Mouse (Mus musculus) heart, postnatal 0 days (tissue): ENCODE data around the gene Tnfrsf19. TPM values are rescaled to one million over a fixed set of nuclear protein-coding genes. Genes with fewer than 3 reads are reported as not detected.

Experiments
- ATAC-seq: fragments of 200-750 bp; cut with Nextera tagmentation; 2 replicates; pipeline ENCODE4 v1.8.0; 2017; ENCODE audit warnings: low read depth, moderate number of reproducible peaks, moderate library complexity; ENCODE audit not compliant: insufficient read depth
- DNase-seq: peaks from one replicate; pipeline ENCODE4 v3.0.0-alpha.2; 2016; ENCODE audit warnings: low spot score
- H3K27ac ChIP-seq: fragments of 300-500 bp; sonication (generic); 2 replicates; pipeline ENCODE4 v1.5.1; 2014; ENCODE audit warnings: low read depth, mild to moderate bottlenecking
- H3K27me3 ChIP-seq: fragments of 300-500 bp; sonication (generic); 2 replicates; pipeline ENCODE4 v1.6.1; 2014; ENCODE audit warnings: low read length, mixed read lengths; ENCODE audit not compliant: control insufficient read depth, insufficient read depth
- H3K36me3 ChIP-seq: fragments of 300-500 bp; sonication (generic); replicated peaks from 2 replicates; pipeline ENCODE4 v1.6.1; 2014; ENCODE audit warnings: low read length, mixed read lengths; ENCODE audit not compliant: control insufficient read depth, insufficient read depth
- H3K4me1 ChIP-seq: fragments of 300-500 bp; sonication (generic); 2 replicates; pipeline ENCODE4 v1.6.1; 2014; ENCODE audit warnings: antibody characterized with exemption; ENCODE audit not compliant: control insufficient read depth, insufficient read depth
- H3K4me2 ChIP-seq: fragments of 300-500 bp; sonication (generic); 2 replicates; pipeline ENCODE4 v1.6.1; 2014; ENCODE audit warnings: low read depth, mild to moderate bottlenecking, low read length, moderate library complexity
- H3K4me3 ChIP-seq: fragments of 300-500 bp; sonication (generic); 2 replicates; pipeline ENCODE4 v1.5.1; 2014; ENCODE audit warnings: low read depth, low read length
- H3K9ac ChIP-seq: fragments of 300-500 bp; sonication (generic); replicated peaks from 2 replicates; pipeline ENCODE4 v1.6.1; 2014; ENCODE audit warnings: low read depth, low read length, mixed read lengths
- H3K9me3 ChIP-seq: fragments of 300-500 bp; sonication (generic); replicated peaks from 2 replicates; pipeline ENCODE4 v1.6.1; 2016; ENCODE audit warnings: low read length; ENCODE audit not compliant: control insufficient read depth
- CTCF ChIP-seq: IDR thresholded peaks from 2 replicates; pipeline ENCODE4 v1.5.1; 2016; ENCODE audit warnings: antibody characterized with exemption, control low read depth, low read depth
- EP300 ChIP-seq: IDR thresholded peaks from 2 replicates; pipeline ENCODE4 v1.6.1; 2016; ENCODE audit warnings: antibody characterized with exemption, low read depth
- WGBS: fragments of 180-500 bp; shearing (Covaris S2); extraction: QIAGEN DNeasy Blood & Tissue Kit; methylation state at CpG from one replicate; pipeline ENCODE4 v1.1.7; 2014; 5-methylcytosine and 5-hydroxymethylcytosine counted together
- polyA plus RNA-seq: library from polyadenylated mRNA; unstranded; fragments of >200 nt; fragmentation: Nextera tagmentation; extraction: Ambion mirVana; gene quantifications from 2 replicates; pipeline ENCODE4 v1.2.1, GENCODE M21; 2015
- total RNA-seq: library from RNA; depleted of rRNA; stranded (reverse); fragments of >200 nt; gene quantifications from 2 replicates; pipeline ENCODE4 v1.2.3, GENCODE M21; 2014; ENCODE audit warnings: low replicate concordance

The Tnfrsf19 gene
- total and polyA plus RNA-seq, 2 experiments from 2014 or later: 6.4 to 7.0 TPM

DNA sequence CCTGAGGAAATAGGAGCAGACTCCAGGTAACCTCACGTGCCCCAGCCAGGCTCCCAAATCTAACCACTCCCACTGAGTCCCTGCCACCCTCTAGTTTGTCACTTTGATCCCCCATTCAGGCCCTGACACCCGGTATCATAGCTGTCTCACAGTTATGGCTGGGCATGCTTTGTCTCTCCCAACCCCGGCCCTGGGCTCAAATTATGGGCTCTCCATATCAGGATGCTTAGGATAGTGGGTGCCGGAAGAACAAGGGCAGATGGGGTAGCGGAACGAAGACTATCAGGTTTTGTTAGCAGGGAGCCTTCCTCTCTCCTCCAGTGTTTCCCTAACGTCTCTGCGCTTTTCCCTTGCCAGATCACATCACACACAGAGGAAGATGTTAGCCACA lies 8.2 kb downstream of the Tnfrsf19 start:
- Histone ChIP-seq H3K4me2 (peak overlapping the region; percentile 88), H3K9me3 (no peaks in the 10 kb centered on the region), H3K4me3 (peak overlapping the region; percentile 56), H3K4me1 (no peaks in the 10 kb centered on the region), H3K27me3 (no peaks in the 10 kb centered on the region), H3K27ac (no peak overlapping the region), H3K36me3 (no peaks in the 10 kb centered on the region), H3K9ac (peak overlapping the region; percentile 47)
- DNase-seq: no peak
- TF ChIP-seq EP300: no peak
- TF ChIP-seq CTCF: no peak
- ATAC-seq: 0 out of 2 replicates have a peak, but pooled peaks have one; percentile 7
- WGBS: 34% methylated on average over 8 of the region's 8 CpGs

DNA sequence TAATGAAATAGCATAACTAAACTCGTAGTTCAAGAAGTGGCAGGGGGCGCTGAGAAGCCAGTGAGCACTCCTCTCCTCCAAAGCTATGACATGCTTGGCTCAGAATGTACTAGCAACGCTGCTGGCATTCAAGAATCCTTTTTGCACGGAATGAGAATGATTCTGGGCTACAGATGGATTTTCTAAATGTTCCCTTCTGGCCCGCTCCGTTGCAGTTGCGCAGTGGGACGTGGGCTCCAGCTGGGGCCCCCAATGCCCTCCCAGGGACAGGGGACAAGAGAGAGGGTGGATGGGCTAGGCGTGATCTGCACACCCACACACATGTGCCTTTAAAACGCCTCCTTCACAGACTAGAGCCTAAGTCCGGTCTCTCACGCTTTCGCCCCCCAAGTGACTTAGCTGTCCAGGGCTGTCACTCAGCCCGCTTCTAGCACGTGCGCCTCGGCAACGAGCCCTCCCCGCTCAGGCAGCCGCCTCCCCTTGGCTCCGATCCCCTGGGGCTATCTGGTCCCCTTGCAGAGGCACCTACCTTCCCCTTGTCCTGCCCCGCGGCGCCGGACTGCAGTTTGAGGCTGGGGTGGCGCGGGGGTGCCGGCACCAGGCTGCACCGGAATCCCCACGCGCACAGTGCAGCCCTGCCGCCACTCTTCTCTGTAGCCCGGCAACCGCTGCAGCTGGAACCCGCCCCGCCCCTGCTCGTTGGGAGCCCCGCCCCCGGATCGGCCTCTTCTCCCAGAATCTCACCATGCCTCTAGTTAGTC lies 8.8 kb downstream of the Tnfrsf19 start:
- ATAC-seq (peak; percentile 94), DNase-seq (peak; percentile 66)
- Histone ChIP-seq H3K4me1 (no peaks in the 10 kb centered on the region), H3K4me2 (peak overlapping the region; percentile 88), H3K9ac (peak overlapping the region; percentile 47), H3K36me3 (no peaks in the 10 kb centered on the region), H3K27me3 (no peaks in the 10 kb centered on the region), H3K9me3 (no peaks in the 10 kb centered on the region), H3K27ac (no peak overlapping the region), H3K4me3 (peak overlapping the region; percentile 56)
- no peak for TF ChIP-seq EP300
- peak; percentile 20; the same call in 1 of the 2 replicates for TF ChIP-seq CTCF
- WGBS: under 1% methylated on average over 36 of the region's 40 CpGs

DNA sequence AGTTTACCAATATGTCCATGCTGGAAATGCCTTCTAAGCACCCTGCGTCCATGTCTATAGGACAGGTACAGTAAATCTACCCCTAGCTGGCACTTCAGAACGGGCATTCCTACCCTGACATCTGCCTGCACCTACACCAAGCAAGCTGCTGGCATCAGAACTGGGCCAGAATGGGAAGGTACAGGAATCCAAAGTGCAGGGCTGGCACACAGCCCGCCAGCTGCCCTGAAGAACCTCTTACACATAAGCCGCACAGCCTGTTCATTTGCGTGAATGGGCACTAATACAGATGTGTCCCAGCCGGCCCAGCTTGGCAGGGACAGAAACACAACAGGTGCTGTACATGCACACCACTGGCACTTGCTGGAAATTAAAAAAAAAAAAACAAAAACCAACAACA lies 15.9 kb downstream of the Tnfrsf19 start:
- no peaks in the 10 kb centered on the region for H3K27me3 ChIP-seq
- no peak overlapping the region for H3K4me2 ChIP-seq
- no peak overlapping the region for H3K9ac ChIP-seq
- no peak overlapping the region for H3K4me3 ChIP-seq
- TF ChIP-seq EP300: no peak
- no peak for TF ChIP-seq CTCF
- DNase-seq: no peak
- no peak overlapping the region for H3K27ac ChIP-seq
- 88% methylated on average over 6 of the region's 6 CpGs for WGBS
- no peaks in the 10 kb centered on the region for H3K4me1 ChIP-seq
- ATAC-seq: no peak
- no peaks in the 10 kb centered on the region for H3K9me3 ChIP-seq
- no peaks in the 10 kb centered on the region for H3K36me3 ChIP-seq

DNA sequence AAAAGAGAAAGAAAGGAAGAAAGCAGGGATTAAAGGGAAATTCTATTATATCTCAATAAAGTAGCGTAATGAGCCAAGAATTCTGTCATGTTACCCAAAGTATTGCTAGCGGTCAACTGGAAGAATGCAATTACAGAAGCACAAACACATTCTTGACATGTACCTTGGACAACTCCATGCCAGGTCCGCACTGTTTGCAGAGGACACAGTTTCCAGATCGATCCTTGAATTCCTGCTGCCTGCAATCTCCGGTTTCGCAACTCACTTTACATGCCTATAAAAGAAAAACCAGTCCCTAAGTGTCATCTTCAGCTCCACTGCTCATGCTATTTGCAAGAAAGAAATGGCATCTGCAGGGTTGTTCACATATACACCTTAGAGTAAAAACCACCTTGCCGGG lies 22.3 kb downstream of the Tnfrsf19 start:
- H3K9me3 ChIP-seq: no peaks in the 10 kb centered on the region
- no peak for ATAC-seq
- no peak overlapping the region for H3K9ac ChIP-seq
- H3K4me2 ChIP-seq: no peak overlapping the region
- H3K27me3 ChIP-seq: no peaks in the 10 kb centered on the region
- no peak for DNase-seq
- 92% methylated on average over 7 of the region's 7 CpGs for WGBS
- no peaks in the 10 kb centered on the region for H3K36me3 ChIP-seq
- no peak overlapping the region for H3K4me3 ChIP-seq
- TF ChIP-seq CTCF (no peak), EP300 (no peak)
- no peak overlapping the region for H3K27ac ChIP-seq
- H3K4me1 ChIP-seq: no peaks in the 10 kb centered on the region; the same call in 1 of the 2 replicates

DNA sequence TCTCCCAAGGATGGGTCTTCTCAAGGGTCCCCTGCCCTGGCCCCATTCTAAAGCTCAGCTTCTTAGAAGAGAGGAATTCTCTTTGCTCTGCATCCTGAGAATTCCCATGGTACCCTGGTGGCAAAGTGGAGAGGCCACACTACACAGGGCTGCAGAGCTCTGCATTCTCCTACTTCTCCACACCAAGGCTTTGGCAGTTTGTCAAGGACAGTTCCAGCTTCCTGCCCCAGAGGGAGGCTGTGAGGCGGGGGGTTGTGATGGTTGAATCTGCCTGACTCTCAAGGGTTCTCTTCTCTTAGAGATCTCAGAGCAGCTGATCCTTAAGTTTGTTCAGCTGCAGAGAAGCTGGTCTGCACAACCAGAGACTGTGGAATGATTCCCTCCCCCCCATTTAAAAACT lies 23.9 kb downstream of the Tnfrsf19 start:
- no peak overlapping the region for H3K27ac ChIP-seq
- 22% methylated on average over 1 of the region's 1 CpGs for WGBS
- no peak for DNase-seq
- H3K27me3 ChIP-seq: no peaks in the 10 kb centered on the region
- H3K4me2 ChIP-seq: no peak overlapping the region
- TF ChIP-seq EP300 (no peak), CTCF (0 out of 2 replicates have a peak, but pooled peaks have one; percentile 1)
- H3K9ac ChIP-seq: no peak overlapping the region
- no peaks in the 10 kb centered on the region; the same call in 1 of the 2 replicates for H3K4me1 ChIP-seq
- H3K4me3 ChIP-seq: no peak overlapping the region
- ATAC-seq: no peak
- H3K36me3 ChIP-seq: no peaks in the 10 kb centered on the region
- H3K9me3 ChIP-seq: no peaks in the 10 kb centered on the region
